Mouse (Mus musculus): ENCODE results near the gene Arhgef3.

Arhgef3 gene

GRCm38 (mm10) chr14:27308761-27309160, 194.1 kb downstream of the Arhgef3 start:
- no peak for DNase-seq (ENCODE audit: extremely low read depth, low read depth)

- no peak for DNase-seq (ENCODE audit: extremely low read depth, low read depth)
Measured at GRCm38 (mm10) chr14:27310559-27311242, 196.0 kb downstream of the Arhgef3 start.

- DNase-seq (ENCODE audit: extremely low read depth, low read depth), result no peak
Measured at GRCm38 (mm10) chr14:27312380-27312779, 197.7 kb downstream of the Arhgef3 start.

- DNase-seq (ENCODE audit: extremely low read depth, low read depth), result no peak
Measured at GRCm38 (mm10) chr14:27315737-27316136, 201.0 kb downstream of the Arhgef3 start.

- DNase-seq (ENCODE audit: extremely low read depth, low read depth), result no peak
Measured at GRCm38 (mm10) chr14:27317146-27317545, 202.4 kb downstream of the Arhgef3 start.

GRCm38 (mm10) chr14:27319386-27319785, 204.7 kb downstream of the Arhgef3 start:
- DNase-seq (ENCODE audit: extremely low read depth, low read depth), result no peak

GRCm38 (mm10) chr14:27322041-27322440, 207.3 kb downstream of the Arhgef3 start:
- DNase-seq (ENCODE audit: extremely low read depth, low read depth), result no peak

GRCm38 (mm10) chr14:27324689-27325088, 210.0 kb downstream of the Arhgef3 start:
- DNase-seq (ENCODE audit: extremely low read depth, low read depth), result no peak

GRCm38 (mm10) chr14:27325537-27325936, 210.8 kb downstream of the Arhgef3 start:
- no peak for DNase-seq (ENCODE audit: extremely low read depth, low read depth)

- no peak for DNase-seq (ENCODE audit: extremely low read depth, low read depth)
Measured at GRCm38 (mm10) chr14:27327862-27328261, 213.2 kb downstream of the Arhgef3 start.

GRCm38 (mm10) chr14:27328952-27329351, 214.3 kb downstream of the Arhgef3 start:
- DNase-seq (ENCODE audit: extremely low read depth, low read depth), result no peak

- no peak for DNase-seq (ENCODE audit: extremely low read depth, low read depth)
Measured at GRCm38 (mm10) chr14:27331490-27332035, 216.9 kb downstream of the Arhgef3 start.

GRCm38 (mm10) chr14:27332359-27332987, 217.8 kb downstream of the Arhgef3 start:
- DNase-seq (ENCODE audit: extremely low read depth, low read depth), result no peak

- DNase-seq (ENCODE audit: extremely low read depth, low read depth), result no peak
Measured at GRCm38 (mm10) chr14:27335331-27336207, 220.9 kb downstream of the Arhgef3 start.

- DNase-seq (ENCODE audit: extremely low read depth, low read depth), result no peak
Measured at GRCm38 (mm10) chr14:27336208-27337114, 221.8 kb downstream of the Arhgef3 start.

- DNase-seq (ENCODE audit: extremely low read depth, low read depth), result no peak
Measured at GRCm38 (mm10) chr14:27337156-27337555, 222.5 kb downstream of the Arhgef3 start.

GRCm38 (mm10) chr14:27338034-27338708, 223.5 kb downstream of the Arhgef3 start:
- DNase-seq (ENCODE audit: extremely low read depth, low read depth), result peak; percentile 59

GRCm38 (mm10) chr14:27340682-27341415, 226.2 kb downstream of the Arhgef3 start:
- no peak for DNase-seq (ENCODE audit: extremely low read depth, low read depth)

GRCm38 (mm10) chr14:27341486-27341885, 226.8 kb downstream of the Arhgef3 start:
- no peak for DNase-seq (ENCODE audit: extremely low read depth, low read depth)

Data from MEL-GATA-1-ER (cell line).